8 mouse cellular contexts compared by ENCODE assay signal in the genomic region with DNA sequence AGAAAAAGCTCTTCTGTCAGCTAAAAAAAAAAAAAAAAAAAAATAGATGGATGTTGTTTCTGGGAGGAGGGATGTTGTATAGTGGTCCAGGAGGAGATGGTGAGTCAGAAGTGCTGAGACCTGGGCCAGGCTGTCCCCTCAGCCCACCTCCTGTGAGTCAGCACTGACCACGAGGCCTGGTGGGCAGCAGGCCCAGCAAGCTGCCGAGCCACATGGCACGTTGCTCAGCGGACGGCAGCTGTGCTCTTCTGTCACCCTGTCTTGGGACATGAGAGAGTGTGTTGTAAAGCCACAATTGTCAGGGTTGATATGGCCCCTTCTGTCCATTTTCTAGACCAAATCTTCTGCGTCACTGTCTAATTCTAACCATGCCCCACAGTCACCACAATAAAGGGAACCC.
DNase-seq lines count a peak whose midpoint lies in the region; ATAC-seq lines count a peak whose summit lies in the region.

No protein-coding gene starts in this region.

- no peak for ATAC-seq in erythroid progenitor cell, adult 5-6 weeks (replicated peaks; ENCODE audit: low FRiP score, poor library complexity, severe bottlenecking)

- intact Hi-C loops in gastrocnemius, postnatal 36 days (cut with DNase I) = no loop called here

- DNase-seq in adrenal gland, postnatal 14 days = peak; percentile 19
- DNase-seq in adrenal gland, adult 18-20 months (ENCODE audit: low spot score in 2 of 2) = no peak
- DNase-seq in adrenal gland, postnatal 25 days = peak; percentile 13
- peak; percentile 64 to 80 for DNase-seq in gastrocnemius, postnatal 36 days
- DNase-seq in lung, postnatal 10 days = peak; percentile 66
- no peak for DNase-seq in thymus, postnatal 25 days
- no peak for DNase-seq in layer of hippocampus, postnatal 14 days (ENCODE audit: low spot score in 2 of 2)

Comparison
In these comparisons a context has a peak if more than half of its experiments do, and no peak if none do; other contexts are left out.
1. DNase-seq: peak in adrenal gland, postnatal 14 days (single experiment), adrenal gland, postnatal 25 days (single experiment), gastrocnemius, postnatal 36 days (2 of 2) and lung, postnatal 10 days (single experiment); none in adrenal gland, adult 18-20 months (0 of 2), thymus, postnatal 25 days (single experiment) and layer of hippocampus, postnatal 14 days (0 of 2).